Mouse (Mus musculus) left cerebral cortex, adult 8-10 months (tissue): Measurements from ENCODE around the gene Fbxl22. TPM values are rescaled to one million over a fixed set of nuclear protein-coding genes. Genes with fewer than 3 reads are reported as not detected.
A peak's percentile ranks its signal among the peaks of the same experiment; 100 is the strongest.

Experiments
- DNase-seq, 2 experiments: peaks; one replicate each; pipeline ENCODE4 v3.0.0; 2022; ENCODE audit warnings: low spot score in 2 of 2
- total RNA-seq, 4 experiments: library from RNA; stranded (reverse); gene quantifications; 2 replicates each; pipeline ENCODE4 v1.2.4; 2022

Fbxl22 gene
- under 1 TPM; 0.17 to 0.34 (median 0.25) TPM for total RNA-seq

DNA sequence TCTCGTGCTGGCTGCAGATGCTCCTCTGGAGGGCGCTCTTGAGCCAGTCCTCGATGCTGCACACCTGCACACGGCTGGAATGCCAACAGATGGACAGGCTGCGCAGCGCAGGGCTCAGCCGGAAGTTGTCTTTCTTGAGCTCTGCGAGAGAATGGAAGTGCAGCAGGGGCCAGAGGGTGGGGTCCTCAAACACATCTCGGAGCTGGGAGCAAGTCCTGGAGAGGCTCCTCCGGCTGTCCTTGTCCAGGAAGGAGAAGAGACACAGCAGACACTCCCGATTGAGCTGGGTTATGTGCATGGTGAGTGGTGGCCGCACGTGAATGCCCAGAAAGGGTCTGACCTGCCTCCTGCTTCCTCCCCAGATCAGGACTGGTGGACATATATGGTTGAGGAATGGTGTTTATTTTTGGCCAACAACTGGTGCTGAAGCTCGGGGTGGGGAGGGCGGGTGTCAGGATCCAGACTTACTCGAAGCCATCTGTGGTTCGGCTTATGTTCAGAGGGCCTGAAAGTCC, at the start of gene Fbxl22:
Gene Fbxl22 (minus strand): TSS at position 338 of the 515 bp plus-strand sequence.
- no peak for DNase-seq

DNA sequence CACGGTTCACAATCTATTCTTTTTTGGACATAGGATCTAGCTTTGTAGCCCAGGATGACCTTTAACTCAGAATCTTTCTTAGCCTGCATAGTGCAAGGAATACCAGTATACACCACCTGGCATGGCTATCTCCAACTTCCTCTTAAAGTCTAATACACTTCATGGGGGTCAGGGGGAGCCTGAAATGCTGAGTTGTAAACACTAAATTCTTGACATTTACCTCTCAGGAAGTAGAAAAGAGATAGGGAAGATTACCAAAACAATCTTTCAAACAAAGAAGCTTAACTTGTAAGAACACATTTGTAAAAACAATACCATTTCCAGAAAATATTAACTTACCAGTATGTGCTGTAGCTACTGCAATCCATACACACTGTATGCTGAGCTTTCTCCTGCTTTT, 47.8 kb upstream of the Fbxl22 start:
- no peak for DNase-seq

DNA sequence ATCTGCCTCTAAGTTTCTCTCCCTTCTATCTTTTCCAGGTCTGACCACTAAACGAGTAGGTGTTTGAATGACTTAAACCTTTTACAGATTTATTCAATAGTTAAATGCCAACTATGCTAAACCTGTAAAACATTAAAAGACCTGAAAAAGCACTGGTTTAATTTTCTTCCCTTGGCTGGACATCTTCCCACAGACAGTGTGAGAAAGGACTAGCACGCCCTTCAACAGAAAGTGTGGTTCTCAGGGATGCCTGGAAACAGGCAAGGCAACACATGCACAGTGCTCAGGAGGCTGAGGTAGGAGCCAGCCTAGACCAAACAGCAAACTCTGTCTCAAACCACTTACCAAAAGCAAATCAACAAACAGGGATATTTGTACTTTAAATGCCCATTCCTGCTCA, 47.1 kb upstream of the Fbxl22 start:
- DNase-seq, result no peak

DNA sequence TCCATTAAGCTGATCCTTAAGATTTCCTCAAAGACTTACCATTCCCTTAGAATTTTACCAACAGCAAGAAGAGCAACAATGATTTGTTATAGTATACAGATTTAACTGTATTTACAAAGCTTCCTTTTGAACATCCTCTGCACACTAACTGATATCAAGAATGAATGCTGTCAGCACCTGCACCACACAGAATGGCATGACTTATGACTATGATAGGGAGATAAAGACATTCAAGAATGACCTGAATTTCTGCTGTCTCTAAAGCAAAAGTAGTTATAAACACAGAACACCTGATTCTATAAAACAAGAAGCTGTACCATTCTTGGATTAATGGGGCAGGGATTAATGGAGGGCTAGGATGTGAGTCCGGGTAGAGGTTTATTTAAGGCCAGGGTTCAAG, 46.3 kb upstream of the Fbxl22 start:
- no peak for DNase-seq

DNA sequence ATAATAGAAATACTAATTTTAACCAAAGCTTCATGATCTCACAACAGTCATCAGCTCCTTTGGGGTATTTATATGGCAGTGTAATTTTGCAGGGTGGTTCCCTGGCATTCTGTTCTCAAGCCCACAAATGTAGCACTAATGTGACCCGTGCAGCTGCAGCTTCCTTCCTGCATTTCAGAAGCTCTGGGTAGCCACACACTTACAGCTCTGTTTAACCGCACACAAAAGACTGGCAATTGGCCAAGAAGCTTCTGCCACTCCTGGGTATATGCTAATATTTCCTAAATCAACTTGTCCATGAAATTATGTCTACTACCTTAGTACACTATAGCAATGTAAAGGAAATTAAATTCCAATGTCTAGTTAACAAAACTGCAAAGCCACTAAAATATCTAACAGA, 45.9 kb upstream of the Fbxl22 start:
- DNase-seq, result no peak

DNA sequence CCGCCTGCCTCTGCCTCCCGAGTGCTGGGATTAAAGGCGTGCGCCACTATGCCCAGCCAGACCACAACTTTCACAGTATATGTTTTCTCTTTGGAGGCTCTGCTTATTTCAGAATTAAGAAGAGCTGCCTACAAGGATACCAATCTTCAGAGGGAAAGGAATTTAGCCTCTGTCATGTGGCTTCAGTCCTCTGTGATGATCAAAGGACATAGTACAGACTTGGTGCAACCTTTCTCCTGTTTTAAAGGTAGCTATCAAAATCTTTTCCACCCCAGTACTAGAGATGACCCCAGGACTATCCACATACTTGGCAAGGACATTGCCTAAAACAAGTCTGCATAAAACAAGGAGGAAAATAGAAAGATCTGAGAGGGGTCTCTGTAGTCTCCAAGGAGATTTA, 44.6 kb upstream of the Fbxl22 start:
- no peak for DNase-seq

DNA sequence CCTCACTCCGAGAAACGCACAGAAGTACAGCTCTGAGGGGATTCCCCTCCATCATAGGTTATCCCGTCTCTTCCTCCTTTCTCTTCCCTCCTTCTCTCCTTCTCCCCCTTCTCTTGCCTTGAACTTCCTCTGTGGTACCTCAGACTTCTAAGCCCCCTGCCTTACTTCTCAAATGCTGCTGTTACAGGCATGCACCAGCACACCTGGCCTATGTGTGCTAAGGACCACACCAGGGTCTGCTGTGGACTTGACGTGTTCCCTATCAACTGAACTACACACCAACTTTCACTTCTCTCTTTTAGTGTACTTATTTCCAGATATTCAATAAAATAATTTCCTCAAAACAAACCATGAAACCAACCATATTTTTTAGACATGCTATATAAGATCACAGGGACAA, 28.4 kb upstream of the Fbxl22 start:
- no peak for DNase-seq

DNA sequence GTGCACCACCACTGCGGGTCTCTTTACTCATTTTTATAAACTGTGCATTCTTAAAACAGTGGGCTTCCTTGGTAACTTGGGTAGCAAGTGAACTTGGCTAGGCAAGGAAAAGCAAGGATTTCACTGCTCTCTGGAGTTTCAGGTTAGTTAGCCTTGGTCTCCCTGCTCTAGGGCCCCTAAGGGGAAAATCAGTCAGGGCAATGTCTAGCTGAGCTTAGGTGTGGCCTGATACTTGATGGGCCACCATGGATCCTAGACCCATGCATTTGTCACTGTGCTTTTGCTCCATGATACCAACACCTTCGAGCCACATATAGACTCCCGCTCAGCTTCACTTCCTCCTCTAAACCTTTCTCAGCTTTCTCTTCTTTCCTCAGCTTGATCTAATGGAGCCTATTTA, 7.2 kb upstream of the Fbxl22 start:
- no peak for DNase-seq

DNA sequence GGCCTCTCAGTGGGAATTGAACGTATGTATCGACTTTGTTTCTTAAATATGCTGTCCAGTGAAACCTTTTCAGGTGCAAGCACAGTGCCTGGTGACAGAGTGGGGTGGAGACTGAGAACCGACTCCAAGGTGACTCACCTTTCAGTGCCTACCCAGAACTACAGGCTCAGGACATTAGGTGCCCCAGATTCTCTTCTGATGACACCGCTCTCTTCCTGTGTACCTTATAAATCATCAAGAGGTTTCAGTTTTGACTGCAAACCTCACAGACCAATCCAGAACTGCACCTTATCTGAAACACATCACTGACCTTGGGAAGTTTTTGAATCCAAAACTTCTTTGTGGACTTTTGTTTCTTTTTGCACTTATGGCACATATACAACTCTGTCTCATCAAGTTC, 5.9 kb upstream of the Fbxl22 start:
- no peak for DNase-seq

DNA sequence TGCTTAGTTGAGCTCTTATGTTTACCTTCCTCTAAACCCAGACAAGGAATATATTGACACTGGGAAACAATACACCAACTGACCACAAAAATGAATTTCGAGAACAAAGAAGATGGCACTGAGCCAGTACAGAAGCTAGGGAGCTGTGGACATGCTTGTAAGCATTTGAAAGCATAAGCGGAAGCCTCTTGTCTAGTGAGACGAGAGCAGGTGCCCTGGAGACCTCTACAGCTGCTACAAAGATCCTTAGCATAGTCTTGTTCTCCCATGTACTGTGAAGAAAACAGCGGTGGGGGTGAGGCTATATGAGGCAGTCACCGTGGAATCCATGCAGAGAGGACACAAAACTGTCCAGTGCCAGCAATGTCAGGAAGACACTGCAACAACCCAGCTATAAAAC, 4.5 kb upstream of the Fbxl22 start:
- DNase-seq, result no peak

DNA sequence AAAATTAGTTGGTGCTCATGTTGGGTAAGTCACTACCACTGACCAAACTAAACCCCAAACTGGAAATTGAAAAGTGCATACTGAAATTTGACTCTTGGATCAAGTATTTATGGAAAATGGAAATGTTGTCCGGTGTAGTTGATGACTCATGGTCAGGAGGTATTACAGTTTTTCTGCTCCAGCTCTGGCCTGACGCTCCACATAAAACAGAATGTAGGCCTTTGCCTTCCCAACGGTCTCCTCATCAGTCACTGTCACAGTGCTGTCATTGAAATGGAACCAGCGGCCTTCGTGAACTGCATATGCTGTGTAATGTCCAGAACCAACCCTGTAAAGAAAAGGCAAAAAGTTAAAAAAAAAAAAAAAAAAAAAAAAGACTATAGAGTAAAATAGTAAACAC, 3.9 kb upstream of the Fbxl22 start:
- DNase-seq, result no peak

DNA sequence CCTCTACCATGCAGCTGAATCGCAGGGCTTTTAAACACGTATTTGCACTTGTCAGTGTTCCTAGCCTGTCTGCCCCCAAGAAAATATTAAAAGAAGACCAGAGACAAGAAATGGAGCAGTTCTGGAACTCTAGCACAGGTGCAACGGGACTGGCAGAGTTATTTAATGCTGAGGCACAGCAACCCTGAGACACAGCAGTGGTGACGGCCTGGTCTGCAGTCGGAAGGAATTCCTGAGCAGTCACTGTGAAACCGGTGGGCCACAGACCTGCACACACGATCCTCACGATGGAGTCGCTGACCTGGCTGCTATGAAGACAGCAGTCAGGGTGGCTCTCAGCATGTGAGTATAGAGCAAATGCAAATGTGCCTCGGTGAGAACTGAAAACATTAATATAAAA, 3.4 kb upstream of the Fbxl22 start:
- DNase-seq, result no peak

DNA sequence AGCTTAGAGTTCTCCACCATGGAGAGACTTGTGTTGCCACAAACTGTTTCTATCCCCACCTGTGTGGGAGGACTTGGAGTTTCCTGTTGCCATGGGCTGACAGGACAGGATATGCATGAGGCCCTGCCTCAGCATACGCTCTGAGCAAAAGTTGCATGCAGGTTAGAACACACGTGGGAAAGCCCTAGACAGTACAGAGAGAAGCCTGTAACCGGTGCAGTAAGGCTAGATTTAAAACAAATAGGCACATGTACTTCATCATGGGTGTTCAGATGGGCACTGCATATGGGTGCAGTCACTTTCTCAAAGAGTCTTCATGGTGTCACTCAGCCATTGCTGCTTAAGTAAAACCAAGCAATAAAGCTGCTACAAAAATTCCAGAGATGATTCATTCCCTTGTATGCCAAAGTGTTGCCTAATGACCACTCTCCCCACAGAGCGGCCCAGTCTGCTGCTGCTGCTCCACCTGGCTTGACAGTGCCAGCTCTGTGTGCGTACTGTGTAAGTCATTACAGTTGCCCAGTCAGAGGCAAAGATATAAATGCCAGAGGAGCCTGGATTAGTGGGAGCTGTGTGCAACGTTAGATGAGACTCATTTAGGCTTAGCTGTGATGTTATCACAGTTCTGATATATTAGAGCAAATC, 2.0 kb upstream of the Fbxl22 start:
- DNase-seq, result no peak

DNA sequence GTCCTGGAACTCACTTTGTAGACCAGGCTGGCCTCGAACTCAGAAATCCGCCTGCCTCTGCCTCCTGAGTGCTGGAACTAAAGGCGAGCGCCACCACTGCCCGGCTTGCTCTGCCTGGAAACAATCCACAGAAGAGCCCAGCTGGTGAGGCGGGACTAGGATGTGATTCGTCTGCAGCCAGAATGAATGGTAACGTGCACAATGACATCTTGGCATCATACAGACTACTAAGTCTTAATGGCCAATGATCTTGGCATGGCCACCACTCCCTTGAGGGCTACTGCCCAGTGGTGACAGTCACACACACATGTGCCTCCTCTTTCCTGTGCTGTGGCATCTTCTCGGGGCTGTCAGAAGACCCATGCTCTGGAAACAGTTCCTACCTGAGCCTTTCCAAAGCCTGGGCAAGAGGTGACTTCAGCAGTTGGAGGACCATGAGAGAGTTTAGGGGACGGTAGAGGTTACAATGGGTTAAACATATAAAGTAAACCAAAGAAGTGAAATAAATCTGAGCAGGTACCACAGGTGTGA, 1.4 kb upstream of the Fbxl22 start:
- DNase-seq, result no peak

DNA sequence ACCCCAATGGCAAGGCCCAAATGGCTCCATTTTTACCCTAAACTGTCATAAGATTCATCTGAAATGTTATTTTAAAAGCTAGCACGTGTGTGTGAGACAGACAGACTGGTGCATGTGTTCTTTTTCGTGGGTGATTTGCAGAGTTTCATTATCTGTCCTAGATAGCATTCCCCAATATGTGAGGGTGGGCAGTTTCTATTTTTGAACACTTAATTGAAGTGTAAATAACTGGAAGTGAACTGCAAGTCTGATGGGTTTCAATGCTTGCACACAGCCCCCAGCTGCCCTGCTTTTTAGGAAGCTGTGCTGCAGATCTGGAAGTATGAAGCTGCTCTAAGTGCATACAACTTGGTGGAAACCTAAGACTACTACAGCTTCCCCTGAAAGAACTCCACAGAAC, 722 bp upstream of the Fbxl22 start:
- DNase-seq, result no peak

DNA sequence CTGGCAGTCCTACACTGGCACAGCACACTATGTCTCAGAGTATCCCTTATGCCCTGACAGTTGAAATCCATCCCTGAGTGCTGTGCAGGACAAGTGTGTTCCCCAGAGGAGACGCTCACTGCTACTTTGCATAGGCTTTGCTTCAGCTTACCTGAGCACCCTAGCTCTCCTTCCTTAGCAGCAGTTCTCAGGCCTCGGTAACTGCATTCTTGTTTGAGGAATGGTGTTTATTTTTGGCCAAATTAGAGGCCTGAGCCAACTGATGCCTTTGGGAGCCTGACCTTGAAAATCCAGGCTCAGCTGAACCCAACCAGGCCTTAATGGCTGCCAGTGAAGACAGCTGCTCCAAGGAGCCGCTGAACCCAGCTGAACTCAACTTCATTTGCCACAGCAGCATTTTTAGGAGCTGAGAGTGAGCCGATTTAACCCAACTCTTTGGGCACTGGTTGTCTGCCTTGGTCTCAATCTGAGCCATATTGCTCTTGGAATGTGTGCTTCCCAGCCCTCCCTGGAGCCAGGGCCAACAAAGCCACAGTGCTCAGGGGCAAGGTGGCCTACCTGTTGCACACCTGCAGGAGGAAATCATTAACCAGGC, 635 bp downstream of the Fbxl22 start:
- peak in 1 of 2 experiments; percentile 56 for DNase-seq

DNA sequence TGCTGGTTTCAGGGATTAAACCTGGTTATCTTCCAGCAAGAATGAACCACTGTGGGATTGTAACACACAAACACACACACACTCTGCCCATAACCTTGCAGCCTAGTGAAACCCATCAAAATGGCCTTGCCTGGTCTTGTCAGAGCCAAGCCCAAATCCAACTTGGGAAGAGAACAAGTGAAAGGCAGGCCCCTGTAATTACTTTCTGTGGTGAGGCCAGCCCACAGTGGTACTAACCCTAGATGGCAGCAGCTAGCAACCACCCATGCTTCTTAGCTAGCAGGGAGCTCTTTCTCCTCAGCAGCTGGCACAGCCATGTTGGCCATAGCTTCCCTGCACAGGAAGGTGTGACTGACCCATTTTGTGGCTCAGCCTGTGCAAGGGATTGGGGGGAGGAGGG, 1.2 kb downstream of the Fbxl22 start:
- DNase-seq, result peak in 1 of 2 experiments; percentile 43

DNA sequence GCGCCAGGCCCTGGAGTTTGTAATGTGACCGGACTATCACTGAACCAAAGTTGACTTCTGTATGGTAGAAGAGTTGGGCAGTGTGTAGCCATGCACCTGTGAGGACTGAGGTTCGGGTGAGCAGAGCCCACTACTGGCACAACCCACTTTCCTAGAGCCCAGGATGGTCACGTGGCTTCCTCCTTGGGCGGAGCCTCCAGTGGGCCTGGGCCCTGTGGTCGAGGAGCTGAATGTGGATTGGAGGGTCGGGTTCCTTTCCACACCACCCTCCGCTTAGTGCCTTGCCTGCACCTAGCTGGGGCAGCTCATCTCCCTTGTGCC, 2.1 kb downstream of the Fbxl22 start:
- DNase-seq, result peak; percentile 67 to 89

DNA sequence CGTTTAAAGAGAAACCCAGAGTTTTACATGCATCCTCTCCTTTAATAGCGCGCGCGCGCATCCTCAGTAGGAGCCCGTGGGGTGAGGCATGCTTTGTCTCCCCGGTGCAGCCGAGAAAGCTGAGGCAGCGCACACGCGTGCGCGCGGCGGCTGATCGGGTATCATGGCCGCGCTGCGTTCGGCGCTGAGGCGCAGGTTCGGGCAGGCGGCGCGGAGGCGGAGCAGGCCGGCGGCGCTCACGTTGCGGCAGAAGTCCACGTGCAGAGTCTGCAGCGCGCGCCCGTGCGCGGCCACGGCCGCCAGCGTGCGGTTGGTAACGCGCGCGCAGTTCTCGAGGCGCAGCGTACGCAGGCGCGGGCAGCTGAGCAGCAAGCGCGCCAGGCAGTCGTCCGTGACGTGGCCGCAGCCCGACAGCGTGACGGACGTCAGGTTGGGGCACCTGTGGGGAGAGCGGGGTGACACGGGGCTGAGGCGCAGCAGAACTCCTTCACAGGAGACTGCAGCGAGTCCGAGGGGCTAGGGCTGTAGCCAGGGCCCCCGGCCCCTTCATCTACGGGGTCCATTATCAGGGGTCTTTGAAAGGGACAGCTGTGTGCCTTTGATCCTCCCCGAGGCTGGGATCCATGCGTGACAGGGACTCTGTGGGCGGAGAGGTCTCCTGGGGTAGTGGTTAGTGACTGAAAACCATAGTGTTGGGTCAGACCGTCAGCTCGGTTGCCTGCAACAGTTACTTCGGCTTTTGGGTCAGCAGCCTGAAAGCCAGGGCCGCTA, 2.6 kb downstream of the Fbxl22 start:
- DNase-seq, result peak; percentile 88 to 97

DNA sequence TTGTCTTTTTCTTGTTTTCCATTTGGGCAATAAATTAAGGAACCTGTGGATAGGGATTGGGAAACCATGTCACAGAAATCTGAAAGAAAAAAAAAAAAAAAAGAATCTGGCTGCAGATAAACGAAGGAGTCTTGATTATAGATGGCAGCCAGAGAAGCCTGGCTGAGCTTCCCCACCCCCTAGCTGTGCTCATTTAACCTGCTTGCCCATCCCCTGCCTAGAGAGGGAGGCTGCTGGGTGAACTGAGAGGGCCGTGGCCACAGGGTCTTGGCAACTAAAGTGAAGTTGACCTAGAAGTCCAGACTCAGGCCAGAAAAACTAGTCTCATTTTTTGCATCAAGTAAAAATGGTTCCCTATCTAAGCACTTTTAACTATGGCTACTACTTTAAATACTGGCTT, 3.4 kb downstream of the Fbxl22 start:
- DNase-seq, result no peak

DNA sequence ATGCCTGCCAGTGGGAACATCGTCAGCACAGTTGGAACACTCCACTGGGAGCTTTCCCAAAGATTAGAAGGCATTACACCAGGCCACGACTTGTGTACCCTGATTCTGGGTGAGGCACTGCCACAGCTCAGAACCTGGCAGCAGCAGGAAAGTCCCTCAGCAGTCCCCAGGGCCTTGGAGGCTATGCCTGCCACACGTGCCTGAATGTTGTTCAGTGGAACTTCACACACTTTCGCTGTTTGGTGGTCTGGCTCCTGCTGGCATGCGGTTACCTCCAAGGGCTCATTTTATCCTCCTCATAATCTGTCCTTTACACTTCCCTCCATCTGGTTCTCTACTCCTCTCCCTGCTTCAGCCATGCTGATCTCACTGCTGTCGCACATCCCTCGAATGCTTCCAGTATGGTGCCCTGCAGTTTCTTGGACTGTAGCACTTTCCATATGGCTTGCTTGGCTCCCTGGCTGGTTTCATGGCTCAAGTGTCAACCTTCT, 4.0 kb downstream of the Fbxl22 start:
- DNase-seq, result no peak

DNA sequence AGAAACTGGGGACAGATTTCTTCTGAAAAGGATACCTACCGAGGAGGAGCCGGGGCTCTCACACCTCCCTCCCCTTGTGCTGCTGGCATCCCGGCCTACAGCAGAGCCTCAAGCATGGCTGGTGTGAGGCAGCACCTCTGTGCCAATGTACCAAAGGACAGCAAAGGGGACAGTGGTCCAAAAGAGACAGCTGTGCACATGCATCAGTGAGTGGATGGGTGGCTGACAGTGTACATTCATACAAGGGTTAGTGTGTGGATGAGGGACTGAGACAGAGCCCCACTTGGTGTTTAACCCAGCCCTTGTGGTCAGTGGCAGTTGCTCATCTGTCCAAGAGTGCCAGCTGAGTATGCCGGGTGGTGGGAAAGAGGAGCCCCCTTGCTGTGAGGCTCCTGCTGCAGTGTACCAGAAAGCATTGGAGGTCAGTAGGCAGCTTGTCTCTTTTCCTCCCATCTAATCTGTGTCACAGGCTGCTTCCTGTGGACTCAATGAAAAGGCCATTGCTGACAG, 5.4 kb downstream of the Fbxl22 start:
- DNase-seq, result no peak
